Mouse (Mus musculus) heart, embryonic 10.5 days (tissue): Measurements from ENCODE around the gene Spata13. TPM values are rescaled to one million over a fixed set of nuclear protein-coding genes. Genes with fewer than 3 reads are reported as not detected.

Experiments
- DNase-seq: peaks from one replicate; pipeline ENCODE4 v3.0.0-alpha.2; 2017; ENCODE audit warnings: low spot score
- H3K27ac ChIP-seq: fragments of 300-500 bp; sonication (generic); 2 replicates; pipeline ENCODE4 v1.5.1; 2016; ENCODE audit warnings: mild to moderate bottlenecking
- H3K27me3 ChIP-seq: fragments of 300-500 bp; sonication (generic); 2 replicates; pipeline ENCODE4 v1.6.1; 2016; ENCODE audit warnings: mild to moderate bottlenecking; ENCODE audit not compliant: poor library complexity, insufficient read depth, severe bottlenecking
- H3K36me3 ChIP-seq: fragments of 300-500 bp; sonication (generic); 2 replicates; pipeline ENCODE4 v1.6.1; 2016; ENCODE audit warnings: mild to moderate bottlenecking, moderate library complexity
- H3K4me1 ChIP-seq: fragments of 300-500 bp; sonication (generic); 2 replicates; pipeline ENCODE4 v1.6.1; 2016; ENCODE audit warnings: mild to moderate bottlenecking
- H3K4me3 ChIP-seq: fragments of 300-500 bp; sonication (generic); 2 replicates; pipeline ENCODE4 v1.5.1; 2016; ENCODE audit warnings: mild to moderate bottlenecking, moderate library complexity
- H3K9me3 ChIP-seq: fragments of 300-500 bp; sonication (generic); 2 replicates; pipeline ENCODE4 v1.6.1; 2016; ENCODE audit warnings: mild to moderate bottlenecking, moderate library complexity
- WGBS: fragments of 180-500 bp; shearing (Covaris S2); methylation state at CpG from one replicate; pipeline ENCODE4 v1.1.7; 2016; 5-methylcytosine and 5-hydroxymethylcytosine counted together
- polyA plus RNA-seq: library from polyadenylated mRNA; unstranded; fragments of >200 nt; fragmentation: Nextera tagmentation; extraction: Ambion mirVana; gene quantifications from 2 replicates; pipeline ENCODE4 v1.2.1, GENCODE M21; 2016

Gene Spata13
- polyA plus RNA-seq, 1 experiment from 2014 or later: 21.2 TPM

DNA sequence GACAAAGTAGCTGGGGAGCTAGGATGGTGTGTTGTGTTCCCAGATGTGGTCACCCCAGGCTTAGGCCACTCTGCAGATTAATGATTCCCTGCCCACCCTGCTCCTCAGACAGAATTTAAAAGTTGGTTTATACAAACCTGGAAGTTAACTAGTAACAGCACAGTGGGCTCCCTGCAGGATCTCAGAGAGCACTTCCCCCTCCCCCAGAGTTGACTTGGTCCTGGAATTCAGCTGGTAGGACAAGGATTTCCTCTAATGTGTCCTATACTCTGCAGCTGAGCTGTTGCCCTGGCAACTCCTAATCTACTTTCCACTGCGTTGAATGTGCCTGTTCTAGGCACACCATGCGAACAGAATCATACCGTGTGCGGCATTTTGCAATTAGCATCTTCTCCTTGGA is 30.8 kb downstream of the Spata13 start:
- peak overlapping the region; percentile 24; the same call in 1 of the 2 replicates for H3K27ac ChIP-seq
- no peaks in the 10 kb centered on the region for H3K36me3 ChIP-seq
- H3K4me1 ChIP-seq: peaks cover 16% of the 10 kb centered on the region
- no peaks in the 10 kb centered on the region for H3K27me3 ChIP-seq
- H3K4me3 ChIP-seq: no peak overlapping the region
- no peak for DNase-seq
- 41% methylated on average over 4 of the region's 4 CpGs for WGBS
- H3K9me3 ChIP-seq: no peaks in the 10 kb centered on the region

DNA sequence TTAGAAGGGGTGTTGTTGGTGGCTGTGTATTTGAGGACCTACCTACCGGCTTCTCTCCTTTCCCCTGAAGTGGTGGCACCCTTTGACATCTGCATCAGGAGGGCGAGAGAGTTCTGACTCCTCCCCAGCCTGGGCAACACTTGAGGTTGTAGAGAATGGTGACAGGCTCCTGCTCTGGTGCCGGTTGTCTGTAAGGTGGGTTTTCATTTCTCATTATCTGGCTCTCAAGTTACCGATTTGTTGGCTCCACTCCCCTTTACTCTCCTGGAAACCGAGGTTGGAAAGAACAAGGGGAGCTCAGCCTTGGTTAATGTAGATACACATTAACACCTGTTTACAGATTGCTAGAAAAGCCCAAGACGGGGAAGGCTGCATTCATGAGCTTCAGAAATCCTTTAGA is 31.5 kb downstream of the Spata13 start:
- no peak overlapping the region for H3K4me3 ChIP-seq

DNA sequence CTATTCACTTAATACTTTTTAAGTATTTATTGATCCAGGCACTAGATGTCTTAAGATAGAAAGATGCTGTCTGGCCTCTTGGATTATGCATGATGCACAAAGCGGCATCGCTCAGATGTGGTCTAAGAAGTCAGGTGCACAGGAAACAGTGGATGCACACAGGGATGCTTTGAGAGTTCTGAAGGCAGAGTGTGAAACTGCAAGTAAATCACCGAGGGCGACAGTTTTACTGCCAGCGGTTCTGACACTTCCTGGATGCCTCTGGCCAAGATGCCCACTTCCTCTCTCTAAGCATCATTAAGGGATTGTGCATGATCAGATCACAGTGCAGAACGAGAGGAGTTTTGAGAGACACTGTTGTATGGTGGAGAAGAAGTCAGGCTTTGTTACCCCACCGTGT is 32.5 kb downstream of the Spata13 start:
- H3K27ac ChIP-seq: no peak overlapping the region
- H3K4me1 ChIP-seq: peaks cover 18% of the 10 kb centered on the region
- WGBS: 78% methylated on average over 7 of the region's 7 CpGs
- H3K36me3 ChIP-seq: no peaks in the 10 kb centered on the region
- no peaks in the 10 kb centered on the region for H3K9me3 ChIP-seq
- H3K4me3 ChIP-seq: no peak overlapping the region
- no peaks in the 10 kb centered on the region for H3K27me3 ChIP-seq
- no peak for DNase-seq

More for the DNA sequence above, 31.5 kb downstream of the Spata13 start:
- peaks cover 16% of the 10 kb centered on the region for H3K4me1 ChIP-seq
- no peaks in the 10 kb centered on the region for H3K9me3 ChIP-seq
- H3K27me3 ChIP-seq: no peaks in the 10 kb centered on the region
- H3K36me3 ChIP-seq: no peaks in the 10 kb centered on the region
- H3K27ac ChIP-seq: no peak overlapping the region
- WGBS: 57% methylated on average over 6 of the region's 6 CpGs
- DNase-seq: no peak

DNA sequence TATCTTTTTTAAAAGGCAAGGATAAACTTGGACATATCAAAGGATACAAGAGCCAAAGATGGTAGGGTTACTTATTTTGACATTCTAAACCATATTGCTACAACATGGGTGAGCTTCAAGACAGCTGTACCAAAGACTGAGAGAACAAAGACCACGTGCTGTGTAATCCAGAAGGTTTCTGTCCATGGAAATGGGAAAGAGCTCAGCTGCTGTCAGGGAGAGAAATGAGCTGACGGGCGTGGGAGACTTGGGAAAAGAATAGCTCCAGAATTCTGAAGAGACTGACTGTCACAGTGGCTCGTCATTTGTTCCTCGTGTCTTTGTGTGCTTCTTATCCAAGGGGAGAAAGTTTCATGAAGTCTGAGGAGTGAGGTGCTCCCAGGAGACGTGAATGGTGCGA is 36.4 kb downstream of the Spata13 start:
- WGBS: 85% methylated on average over 7 of the region's 7 CpGs
- no peak overlapping the region for H3K27ac ChIP-seq
- no peak for DNase-seq

DNA sequence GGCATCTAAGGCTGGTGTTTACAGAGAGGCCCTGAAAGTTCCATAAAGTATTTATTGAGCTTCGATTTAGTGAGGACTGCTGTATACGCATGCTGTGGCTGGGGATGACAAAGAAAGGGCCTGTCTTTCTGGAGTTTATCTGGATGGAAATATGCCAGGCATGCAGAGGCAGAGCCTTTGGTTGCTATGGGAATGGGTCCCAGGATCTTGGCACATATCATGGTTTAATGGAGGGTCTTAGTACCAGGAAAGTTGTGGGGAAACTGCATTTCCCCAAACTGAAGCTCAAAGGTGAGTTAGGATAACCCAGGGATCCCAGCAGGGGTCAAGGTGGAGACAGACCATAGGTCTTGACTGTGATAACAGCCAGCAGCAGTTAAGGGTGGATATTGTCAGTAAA is 37.7 kb downstream of the Spata13 start:
- Histone ChIP-seq H3K4me1 (peaks cover 6% of the 10 kb centered on the region; the same call in 1 of the 2 replicates), H3K27ac (no peak overlapping the region), H3K36me3 (no peaks in the 10 kb centered on the region), H3K27me3 (no peaks in the 10 kb centered on the region), H3K9me3 (no peaks in the 10 kb centered on the region), H3K4me3 (no peak overlapping the region)
- DNase-seq: no peak
- 51% methylated on average over 2 of the region's 2 CpGs for WGBS

More for the DNA sequence above, 36.4 kb downstream of the Spata13 start:
- Histone ChIP-seq H3K27me3 (no peaks in the 10 kb centered on the region), H3K4me1 (peaks cover 8% of the 10 kb centered on the region), H3K4me3 (no peak overlapping the region), H3K9me3 (no peaks in the 10 kb centered on the region), H3K36me3 (no peaks in the 10 kb centered on the region)

DNA sequence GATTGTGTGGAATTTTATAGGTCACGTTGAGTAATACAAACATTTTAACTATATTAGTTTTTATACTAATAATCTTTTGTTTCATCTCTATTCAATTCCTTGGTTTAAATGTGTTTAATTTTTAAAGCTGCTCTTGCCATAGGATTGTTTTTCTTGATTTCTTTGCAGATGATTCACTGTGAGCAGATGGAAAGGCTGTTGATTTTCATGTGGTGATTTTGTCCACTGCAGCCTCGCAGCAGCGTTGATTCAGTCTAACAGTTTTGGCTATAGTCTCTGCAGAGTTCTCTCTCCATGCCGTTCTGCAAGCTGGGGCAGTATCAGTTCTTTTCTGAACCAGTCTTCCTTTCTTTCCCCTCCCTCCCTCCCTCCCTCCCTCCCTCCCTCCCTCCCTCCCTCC is 41.9 kb downstream of the Spata13 start:
- Histone ChIP-seq H3K27ac (no peak overlapping the region), H3K9me3 (no peaks in the 10 kb centered on the region), H3K36me3 (no peaks in the 10 kb centered on the region), H3K4me3 (no peak overlapping the region), H3K27me3 (no peaks in the 10 kb centered on the region), H3K4me1 (peaks cover 6% of the 10 kb centered on the region; the same call in 1 of the 2 replicates)
- DNase-seq: no peak
- 89% methylated on average over 4 of the region's 4 CpGs for WGBS

DNA sequence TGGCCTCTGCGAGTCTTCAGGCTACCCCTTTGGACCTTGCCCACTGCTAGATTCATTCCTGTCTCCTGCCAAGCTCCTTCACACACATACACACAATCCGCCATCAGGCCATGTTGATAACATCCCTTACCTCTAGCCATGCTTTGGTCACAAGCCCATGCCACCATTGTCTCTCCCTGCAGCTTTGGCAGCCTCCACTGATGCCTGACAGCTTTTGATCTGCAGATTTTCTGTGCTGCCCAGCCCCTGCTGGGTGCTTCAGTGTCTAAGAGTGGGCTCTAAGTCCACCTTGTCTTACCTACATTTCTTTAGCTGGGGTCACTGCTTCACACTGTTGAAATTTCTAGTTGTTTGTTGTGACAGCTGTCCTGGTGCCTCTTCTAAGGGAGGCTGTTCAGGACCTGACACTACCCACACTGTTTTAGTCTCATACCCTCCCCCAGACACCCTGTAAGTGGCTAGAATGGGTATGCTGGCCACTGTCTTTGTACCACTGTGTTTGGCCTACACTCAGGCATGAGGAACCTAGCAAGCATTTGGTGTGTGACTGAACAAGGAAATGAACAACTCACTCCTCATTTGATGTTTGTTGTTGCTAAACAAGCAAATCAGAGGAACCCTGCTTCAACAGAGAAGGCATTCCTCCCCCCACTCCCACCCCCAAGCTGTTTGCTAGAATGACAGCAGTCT is 43.0 kb downstream of the Spata13 start:
- Histone ChIP-seq H3K9me3 (no peaks in the 10 kb centered on the region), H3K36me3 (no peaks in the 10 kb centered on the region), H3K27me3 (no peaks in the 10 kb centered on the region), H3K4me1 (no peaks in the 10 kb centered on the region), H3K4me3 (no peak overlapping the region), H3K27ac (no peak overlapping the region)
- 89% methylated on average over 2 of the region's 2 CpGs for WGBS
- DNase-seq: no peak

DNA sequence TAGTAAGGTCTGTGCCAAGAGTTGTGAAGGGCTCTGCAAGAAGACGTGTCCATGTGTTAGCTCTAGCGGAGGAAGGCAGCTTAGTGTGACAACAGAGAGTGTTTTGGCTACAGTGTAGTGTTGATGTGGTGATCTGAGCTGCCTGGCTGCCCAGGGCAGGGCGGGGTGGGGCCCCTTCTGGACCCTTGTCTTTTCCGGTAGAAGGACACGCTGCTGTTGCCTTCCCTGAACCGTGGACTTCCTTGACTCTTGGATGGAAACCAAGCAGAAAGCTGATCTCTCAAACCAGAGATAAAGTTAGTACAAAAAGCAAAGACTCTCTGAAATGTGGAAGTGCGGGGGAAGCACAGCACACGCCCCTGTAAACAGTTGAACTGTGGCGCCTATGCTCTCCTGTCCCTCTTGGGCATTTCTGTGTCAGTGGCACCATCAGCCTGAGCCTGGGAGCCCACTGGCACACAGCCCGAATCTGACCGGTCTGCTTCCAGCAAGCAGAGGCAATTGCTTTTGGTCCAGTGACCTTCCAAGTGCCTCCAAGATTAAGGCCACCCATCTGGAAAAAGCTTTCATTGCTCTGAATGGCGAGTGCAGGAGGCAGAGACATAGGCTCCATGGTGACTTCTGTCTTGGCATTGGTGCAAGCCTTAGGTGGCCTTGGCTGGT is 48.7 kb downstream of the Spata13 start:
- Histone ChIP-seq H3K27me3 (no peaks in the 10 kb centered on the region), H3K4me1 (peaks cover 18% of the 10 kb centered on the region), H3K36me3 (no peaks in the 10 kb centered on the region), H3K27ac (no peak overlapping the region), H3K9me3 (no peaks in the 10 kb centered on the region), H3K4me3 (no peak overlapping the region)
- DNase-seq: no peak
- 63% methylated on average over 12 of the region's 12 CpGs for WGBS

DNA sequence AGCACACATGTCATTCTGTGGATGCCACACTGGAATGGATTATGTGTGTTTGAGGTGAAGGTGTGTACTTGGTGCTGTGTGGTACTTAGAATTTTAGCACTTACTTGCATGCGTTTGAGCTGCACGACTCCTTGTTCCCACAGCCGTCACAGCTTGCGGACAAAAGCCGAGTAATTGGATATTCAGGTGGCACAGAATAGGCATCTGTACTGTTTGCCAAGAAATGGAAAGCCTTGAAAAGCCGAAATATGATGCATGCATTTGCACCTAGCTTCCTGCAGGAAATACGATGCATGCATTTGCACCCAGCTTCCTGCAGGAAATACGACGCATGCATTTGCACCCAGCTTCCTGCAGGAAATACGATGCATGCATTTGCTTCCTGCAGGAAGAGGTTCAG is 50.2 kb downstream of the Spata13 start:
- no peak overlapping the region for H3K27ac ChIP-seq

DNA sequence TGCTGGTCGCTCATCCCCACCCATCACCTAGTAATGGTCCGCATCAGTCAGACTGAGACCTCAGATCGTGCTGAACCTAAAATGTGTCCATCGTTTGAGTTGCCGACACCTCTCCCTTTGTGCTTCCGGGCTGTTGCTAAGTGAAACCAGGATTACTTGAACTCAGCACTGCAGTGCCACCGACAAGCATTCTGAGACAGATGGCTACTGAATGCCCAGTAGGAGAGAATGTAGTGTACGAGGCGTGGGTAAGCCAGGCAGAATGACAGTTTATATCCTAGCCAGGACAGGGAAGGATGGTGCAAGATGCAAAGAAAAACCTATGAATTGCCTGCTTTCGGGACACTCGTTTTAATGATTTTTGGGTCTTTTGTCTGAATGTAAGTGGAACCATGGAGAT is 52.9 kb downstream of the Spata13 start:
- Histone ChIP-seq H3K4me3 (no peak overlapping the region), H3K27ac (no peak overlapping the region), H3K4me1 (peaks cover 27% of the 10 kb centered on the region), H3K9me3 (no peaks in the 10 kb centered on the region), H3K36me3 (0 out of 2 replicates have a peak, but pooled peaks cover 6% of the 10 kb centered on the region), H3K27me3 (0 out of 2 replicates have a peak, but pooled peaks cover 8% of the 10 kb centered on the region)
- 88% methylated on average over 11 of the region's 11 CpGs for WGBS
- DNase-seq: no peak

More for the DNA sequence above, 50.2 kb downstream of the Spata13 start:
- Histone ChIP-seq H3K4me1 (peaks cover 23% of the 10 kb centered on the region), H3K36me3 (no peaks in the 10 kb centered on the region), H3K4me3 (no peak overlapping the region), H3K9me3 (no peaks in the 10 kb centered on the region), H3K27me3 (no peaks in the 10 kb centered on the region)
- DNase-seq: no peak
- 81% methylated on average over 10 of the region's 10 CpGs for WGBS

DNA sequence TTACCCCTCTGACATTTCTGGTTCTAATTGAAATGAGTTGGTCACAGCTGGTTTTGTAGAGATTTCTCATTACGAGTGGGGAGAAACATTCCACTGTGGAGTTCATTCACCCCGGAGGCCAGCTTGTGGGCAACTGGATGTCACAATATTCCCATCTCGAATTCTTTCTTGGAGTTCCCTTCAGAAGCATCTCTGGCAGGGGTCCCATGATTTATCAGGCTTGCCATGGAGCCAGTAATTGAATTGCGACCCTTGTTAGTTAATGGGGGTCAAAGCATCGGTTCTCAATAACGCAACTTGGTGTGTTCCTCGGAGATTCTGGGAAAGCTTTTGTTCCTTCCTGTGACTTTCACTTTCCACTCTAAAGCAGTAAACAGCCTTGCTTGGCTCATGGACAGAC is 53.4 kb downstream of the Spata13 start:
- WGBS: 83% methylated on average over 7 of the region's 7 CpGs
- 0 out of 2 replicates have a peak, but pooled peaks cover 6% of the 10 kb centered on the region for H3K36me3 ChIP-seq
- peaks cover 25% of the 10 kb centered on the region for H3K4me1 ChIP-seq
- 0 out of 2 replicates have a peak, but pooled peaks cover 8% of the 10 kb centered on the region for H3K27me3 ChIP-seq
- H3K4me3 ChIP-seq: no peak overlapping the region
- DNase-seq: no peak
- H3K27ac ChIP-seq: no peak overlapping the region
- H3K9me3 ChIP-seq: no peaks in the 10 kb centered on the region

DNA sequence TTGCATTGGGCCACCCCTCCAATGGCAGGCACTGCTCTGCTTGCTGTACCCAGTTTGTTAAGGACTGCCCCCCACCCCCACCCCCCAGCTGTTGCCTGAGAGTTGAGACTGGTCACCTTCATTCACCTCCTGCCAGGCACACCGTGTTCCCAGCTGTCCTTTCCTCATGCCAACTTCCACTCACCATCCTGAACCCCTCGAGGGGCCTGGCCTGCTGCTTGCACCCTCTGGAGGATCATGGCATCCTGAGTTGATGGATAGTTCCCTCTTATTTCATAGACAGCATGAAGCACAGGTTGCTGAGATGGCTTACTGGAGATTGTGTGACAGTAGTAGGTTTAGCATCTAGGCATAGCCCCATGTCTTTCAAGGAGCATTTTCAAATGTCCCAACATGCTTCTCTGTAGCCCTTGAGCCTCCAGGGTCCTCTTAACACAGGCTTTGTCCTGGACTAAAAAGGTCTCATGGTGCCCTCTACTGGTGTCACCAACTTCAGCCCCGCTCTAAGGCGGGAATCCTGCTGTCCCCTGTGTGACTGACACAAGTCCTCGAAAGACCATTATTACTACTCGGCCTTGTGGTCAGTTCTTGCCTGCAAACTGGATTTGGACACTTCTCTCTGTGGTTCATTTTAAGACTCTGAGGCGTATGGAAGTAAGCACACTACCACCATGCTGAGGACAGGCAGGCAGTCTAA is 54.9 kb downstream of the Spata13 start:
- no peaks in the 10 kb centered on the region for H3K9me3 ChIP-seq
- H3K27me3 ChIP-seq: 0 out of 2 replicates have a peak, but pooled peaks cover 8% of the 10 kb centered on the region
- H3K4me1 ChIP-seq: peaks cover 18% of the 10 kb centered on the region
- no peak overlapping the region for H3K4me3 ChIP-seq
- 41% methylated on average over 7 of the region's 7 CpGs for WGBS
- H3K27ac ChIP-seq: no peak overlapping the region
- peak; percentile 78 for DNase-seq
- H3K36me3 ChIP-seq: 0 out of 2 replicates have a peak, but pooled peaks cover 6% of the 10 kb centered on the region

DNA sequence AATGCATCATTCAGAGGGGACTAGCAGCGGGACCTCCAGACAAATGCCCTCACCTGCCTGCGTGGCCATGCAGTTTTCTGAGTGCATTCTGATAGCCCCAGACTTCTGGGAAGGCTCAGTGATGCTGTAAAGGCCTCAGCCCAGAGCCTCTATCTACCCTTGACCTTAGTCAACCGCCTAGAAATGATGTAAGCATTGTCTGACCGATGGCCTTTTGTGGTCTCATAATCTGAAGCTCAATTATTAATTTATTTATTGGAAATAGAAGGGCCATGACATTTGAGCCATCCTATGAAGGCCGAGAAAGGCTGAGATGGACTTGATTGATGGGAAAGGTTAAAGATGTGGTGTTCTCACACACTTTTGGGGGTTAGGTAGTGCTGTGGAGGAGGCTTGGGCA is 56.0 kb downstream of the Spata13 start:
- DNase-seq: no peak
- H3K4me3 ChIP-seq: no peak overlapping the region
- 86% methylated on average over 5 of the region's 5 CpGs for WGBS

More for the DNA sequence above, 56.0 kb downstream of the Spata13 start:
- Histone ChIP-seq H3K27ac (no peak overlapping the region), H3K4me1 (peaks cover 18% of the 10 kb centered on the region), H3K36me3 (0 out of 2 replicates have a peak, but pooled peaks cover 6% of the 10 kb centered on the region), H3K9me3 (no peaks in the 10 kb centered on the region), H3K27me3 (0 out of 2 replicates have a peak, but pooled peaks cover 8% of the 10 kb centered on the region)
